Mouse (Mus musculus) lung, adult 2 months (tissue): ENCODE results near the gene 4933400A11Rik.

Experiments
- CTCF ChIP-seq: fragments of 200-500 bp; IDR thresholded peaks from 2 replicates; pipeline ENCODE4 v1.5.1; 2011; ENCODE audit warnings: mild to moderate bottlenecking, low read length, control low read depth; ENCODE audit not compliant: insufficient read depth
- POLR2A ChIP-seq: fragments of 200-500 bp; IDR thresholded peaks from 2 replicates; pipeline ENCODE4 v1.6.1; 2011; ENCODE audit warnings: low read depth, mild to moderate bottlenecking, control low read depth, low read length, borderline replicate concordance; ENCODE audit errors: extremely low read depth

GRCm38 (mm10) chrX:169805791-169806190 lies 26.4 kb upstream of the 4933400A11Rik start:
- no peak for TF ChIP-seq CTCF
- TF ChIP-seq POLR2A = no peak
